Mouse (Mus musculus): ENCODE measurements around the gene Sema5b. TPM values are rescaled to one million over a fixed set of nuclear protein-coding genes. Genes with fewer than 3 reads are reported as not detected.
A peak's percentile ranks its signal among the peaks of the same experiment; 100 is the strongest.

The Sema5b gene
- total RNA-seq, 2 experiments from 2014 or later = 15.5 to 18.8 TPM

DNA sequence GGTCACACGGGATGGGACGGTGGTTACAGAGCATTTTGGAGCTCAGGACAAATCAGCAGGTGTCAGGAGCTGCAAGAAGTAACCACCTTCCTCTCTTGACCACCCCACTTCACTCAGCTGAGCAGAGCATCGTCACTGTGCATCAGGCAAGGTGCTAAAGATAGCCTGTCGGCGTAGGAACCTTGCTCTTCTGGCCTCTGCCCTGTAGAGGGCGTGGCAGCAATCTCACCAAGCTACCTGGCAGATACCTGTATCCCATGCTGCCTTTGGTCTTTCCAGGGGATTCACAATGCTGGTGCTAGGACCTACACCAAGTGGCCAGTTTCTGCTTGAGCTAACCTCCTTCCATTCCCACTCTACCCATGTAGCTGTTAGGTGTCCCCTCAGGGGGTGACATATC, 55.3 kb downstream of the Sema5b start:
- no peak for DNase-seq

DNA sequence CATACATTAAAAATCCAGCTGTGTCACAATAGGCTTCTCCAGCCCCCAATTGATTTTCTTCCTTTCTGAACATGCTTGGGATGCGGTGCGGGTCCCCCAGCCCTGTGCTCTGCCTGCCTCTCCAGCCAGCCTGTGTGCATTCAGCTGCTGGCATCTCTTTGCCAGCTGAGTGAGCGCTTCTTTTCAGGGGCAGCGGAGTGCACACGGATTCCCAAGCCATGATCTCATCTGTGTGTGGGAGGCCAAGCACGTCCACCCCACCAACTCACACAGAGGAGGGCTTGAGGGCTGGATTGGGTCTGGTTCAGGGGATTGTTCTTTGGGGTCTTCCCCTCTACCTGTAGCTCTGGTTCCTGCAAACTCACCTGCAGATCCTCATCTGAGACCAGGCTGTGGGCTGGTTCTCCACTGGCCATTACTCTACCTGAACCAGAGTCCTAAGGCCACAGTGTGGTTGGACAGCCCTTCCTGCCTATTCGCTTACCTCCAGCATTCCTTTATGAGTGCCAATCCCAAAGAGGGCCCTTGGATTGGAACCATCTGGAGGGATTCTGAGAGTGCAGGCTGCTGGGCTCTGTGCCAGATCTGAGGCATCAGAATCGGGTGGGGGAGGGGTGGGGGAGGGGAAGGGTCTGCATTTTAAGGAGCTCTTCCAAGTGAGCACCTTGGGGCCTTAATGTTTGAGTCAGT, 55.9 kb downstream of the Sema5b start:
- no peak for DNase-seq

DNA sequence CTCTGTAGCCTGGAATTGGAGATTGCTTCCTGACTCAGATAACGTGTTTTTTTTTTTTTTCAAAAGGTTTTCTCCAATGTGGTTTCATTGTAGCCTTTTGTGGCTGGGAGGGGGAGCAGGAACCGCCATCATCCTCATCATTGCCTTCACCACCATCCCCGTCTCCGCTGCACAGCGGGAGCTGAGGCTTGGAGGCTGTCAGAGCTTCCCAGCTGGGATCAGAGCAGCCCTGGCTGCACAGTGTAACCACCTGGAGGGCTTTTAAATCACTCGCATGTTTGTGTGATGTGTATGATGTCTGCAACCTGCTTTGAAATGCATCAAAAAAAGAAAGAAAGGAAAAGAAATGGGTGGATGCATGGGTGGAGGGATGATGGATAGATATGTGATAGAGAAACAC, 57.0 kb downstream of the Sema5b start:
- no peak for DNase-seq

DNA sequence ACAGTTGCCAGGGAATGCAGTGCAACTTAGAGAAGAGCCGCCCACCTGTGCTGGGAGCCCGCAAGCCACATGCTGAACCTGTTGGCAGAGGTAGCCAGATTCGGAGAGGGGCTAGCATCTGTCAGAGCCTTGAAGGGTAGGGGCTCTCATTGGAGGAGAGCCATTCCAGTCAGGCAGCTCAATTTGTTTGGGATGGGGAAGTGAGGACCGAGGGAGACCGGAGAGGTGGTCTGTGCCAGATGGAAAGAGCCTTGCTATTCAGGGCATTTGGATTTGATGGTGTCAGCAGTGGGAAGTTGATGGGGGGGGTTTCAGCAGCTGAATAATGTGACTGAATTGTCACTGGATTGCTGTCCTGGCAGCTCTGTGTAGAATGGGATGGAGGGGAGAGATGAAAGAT, 57.9 kb downstream of the Sema5b start:
- DNase-seq = no peak

DNA sequence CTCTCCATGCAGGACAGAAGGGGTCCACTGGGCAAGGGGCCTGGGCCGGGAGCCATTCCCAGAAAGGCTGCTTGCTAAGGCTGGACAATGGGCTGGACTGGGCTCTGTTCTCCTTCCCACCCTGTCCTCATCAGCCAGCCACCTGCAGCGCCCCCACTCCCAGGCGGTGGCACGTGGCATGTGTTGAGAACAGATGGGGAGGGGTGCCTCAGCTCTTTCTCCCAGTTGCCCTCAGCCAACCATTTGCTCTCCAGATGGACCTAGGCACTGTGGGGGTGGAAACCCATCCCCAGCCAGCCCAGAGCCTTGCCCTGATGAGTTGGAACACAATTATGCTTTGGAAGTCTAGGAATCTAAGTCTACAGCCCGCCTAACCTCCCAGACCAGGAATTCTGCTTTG, 59.3 kb downstream of the Sema5b start:
- no peak for DNase-seq

DNA sequence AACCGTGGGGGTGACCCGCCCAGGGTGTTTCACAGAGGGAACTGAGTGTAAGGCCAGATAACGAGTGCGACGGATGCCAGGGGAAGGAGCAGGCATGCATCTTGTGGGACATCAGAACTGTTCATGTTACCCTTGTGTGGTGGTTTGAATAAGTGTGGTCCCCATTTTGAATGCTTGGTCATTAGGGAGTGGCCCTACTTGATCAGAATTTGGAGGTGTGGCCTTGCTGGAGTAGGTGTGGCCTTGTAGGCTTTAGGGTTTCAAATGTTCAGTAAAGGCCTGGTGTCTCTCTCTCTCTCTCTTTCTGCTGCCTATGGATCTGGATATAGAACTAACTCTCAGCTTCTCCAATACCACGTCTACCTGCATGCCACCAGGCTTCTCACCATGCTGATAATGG, 60.5 kb downstream of the Sema5b start:
- DNase-seq = no peak

DNA sequence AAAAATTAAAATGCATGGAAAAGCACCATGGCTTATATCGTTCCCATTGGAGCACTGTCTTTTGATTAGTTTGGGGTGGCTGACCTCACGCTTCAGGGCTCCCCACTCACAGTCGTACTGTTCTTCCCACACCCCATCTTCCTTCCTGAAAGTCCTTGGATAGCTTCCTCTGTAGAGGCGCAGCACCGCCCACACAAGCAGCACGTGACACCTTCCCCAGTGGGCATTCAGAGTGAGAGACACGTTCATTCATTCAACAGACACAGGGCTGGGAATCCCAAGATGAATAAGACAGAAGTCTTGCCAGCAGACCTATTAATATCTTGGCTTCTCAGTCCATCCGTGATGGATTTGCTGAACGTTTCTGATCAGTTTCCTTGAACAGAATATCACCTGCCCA, 61.6 kb downstream of the Sema5b start:
- no peak for DNase-seq

DNA sequence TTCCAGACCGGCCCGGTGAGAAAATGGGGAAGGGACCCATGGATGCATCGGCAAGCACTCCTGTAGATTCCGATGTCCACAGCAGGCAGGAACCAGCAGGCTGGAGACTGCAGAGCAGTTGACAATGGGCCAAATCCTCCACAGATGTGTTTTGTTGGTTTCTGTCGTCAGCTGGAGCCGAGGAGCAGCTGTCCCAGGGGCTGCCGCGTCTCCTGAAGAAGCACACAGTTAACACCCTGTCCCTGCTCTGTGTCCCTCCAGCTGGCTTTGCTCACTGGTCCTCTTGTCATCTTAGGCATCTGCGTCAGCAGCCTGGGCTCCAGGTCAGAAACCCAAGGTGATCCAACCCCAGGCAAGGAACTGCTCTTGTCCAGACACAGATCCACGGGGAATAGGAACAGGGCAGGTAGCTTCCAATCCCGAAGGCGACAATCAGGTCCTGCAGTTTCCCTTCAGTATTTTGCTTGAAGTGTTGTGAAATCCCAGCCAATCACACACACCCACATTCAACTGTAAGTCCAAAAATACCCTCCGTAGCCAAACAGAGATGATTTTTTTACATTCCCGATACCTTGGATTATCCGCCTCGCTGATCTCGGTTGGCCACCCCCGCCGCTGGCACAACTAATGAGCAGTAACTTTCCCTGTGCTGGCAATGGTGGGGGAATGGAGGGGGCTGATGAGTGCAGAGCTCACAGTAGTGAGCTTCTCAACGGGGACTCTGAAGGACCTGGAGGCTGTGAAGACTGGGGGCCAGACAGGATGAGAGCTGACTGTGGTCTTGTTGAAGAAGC, 63.0 kb downstream of the Sema5b start:
- no peak for DNase-seq

DNA sequence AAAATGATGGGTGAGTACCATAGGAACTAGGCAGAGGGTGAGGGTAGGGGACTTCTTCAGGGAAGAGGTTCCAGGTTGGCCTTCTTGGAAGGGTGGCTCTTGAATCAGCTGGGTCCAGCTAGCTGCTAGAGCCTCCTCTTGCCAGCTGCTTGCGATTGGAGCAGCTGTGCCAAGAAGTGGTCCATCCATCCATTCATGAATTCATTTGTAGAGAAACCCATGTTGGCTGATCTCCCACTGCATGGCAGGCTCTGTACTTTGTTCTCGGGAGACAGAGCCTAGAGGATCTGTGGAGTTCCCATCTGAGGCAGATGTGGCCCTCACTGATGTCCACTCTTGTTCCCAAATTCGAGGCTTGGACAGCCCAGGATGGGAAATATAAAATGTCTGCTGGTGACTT, 66.3 kb downstream of the Sema5b start:
- no peak for DNase-seq

DNA sequence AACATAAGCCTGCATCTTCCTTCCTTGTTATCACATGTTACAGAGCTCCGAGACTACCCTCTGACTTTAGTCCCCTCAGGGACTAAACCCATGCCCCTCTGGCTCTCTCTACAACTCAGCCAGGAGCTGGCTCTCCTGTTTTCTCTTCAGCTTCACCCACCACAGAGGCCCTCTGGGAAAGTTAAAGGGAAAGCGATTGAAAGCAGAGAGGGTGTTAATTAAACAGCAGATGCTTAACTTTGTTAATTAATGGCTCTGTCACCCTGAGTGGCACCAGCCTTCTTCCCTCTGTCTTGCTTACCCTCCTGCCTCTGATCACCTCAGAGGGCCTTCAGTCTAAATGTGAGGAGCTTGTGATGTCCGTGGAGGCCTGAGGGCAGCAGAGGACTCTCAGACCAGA, 67.3 kb downstream of the Sema5b start:
- DNase-seq = no peak

DNA sequence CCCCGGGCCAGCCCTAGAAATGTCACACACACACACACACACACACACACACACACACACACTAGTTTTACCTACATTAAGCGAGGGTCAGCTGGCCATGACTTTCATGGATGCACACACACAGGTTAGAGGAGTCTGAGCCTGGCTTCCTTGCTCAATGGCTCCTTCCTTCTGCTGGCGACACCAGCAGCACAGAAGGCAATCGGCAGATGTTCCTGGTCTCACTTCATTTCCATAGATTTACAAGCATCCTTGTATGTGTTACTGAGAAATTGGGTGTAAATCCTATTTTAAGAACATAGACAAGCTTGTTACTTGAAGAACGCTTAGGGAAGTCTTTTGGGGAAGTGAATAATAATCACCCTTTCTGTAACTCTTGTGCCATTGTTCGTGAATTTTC, 68.6 kb downstream of the Sema5b start:
- no peak for DNase-seq

DNA sequence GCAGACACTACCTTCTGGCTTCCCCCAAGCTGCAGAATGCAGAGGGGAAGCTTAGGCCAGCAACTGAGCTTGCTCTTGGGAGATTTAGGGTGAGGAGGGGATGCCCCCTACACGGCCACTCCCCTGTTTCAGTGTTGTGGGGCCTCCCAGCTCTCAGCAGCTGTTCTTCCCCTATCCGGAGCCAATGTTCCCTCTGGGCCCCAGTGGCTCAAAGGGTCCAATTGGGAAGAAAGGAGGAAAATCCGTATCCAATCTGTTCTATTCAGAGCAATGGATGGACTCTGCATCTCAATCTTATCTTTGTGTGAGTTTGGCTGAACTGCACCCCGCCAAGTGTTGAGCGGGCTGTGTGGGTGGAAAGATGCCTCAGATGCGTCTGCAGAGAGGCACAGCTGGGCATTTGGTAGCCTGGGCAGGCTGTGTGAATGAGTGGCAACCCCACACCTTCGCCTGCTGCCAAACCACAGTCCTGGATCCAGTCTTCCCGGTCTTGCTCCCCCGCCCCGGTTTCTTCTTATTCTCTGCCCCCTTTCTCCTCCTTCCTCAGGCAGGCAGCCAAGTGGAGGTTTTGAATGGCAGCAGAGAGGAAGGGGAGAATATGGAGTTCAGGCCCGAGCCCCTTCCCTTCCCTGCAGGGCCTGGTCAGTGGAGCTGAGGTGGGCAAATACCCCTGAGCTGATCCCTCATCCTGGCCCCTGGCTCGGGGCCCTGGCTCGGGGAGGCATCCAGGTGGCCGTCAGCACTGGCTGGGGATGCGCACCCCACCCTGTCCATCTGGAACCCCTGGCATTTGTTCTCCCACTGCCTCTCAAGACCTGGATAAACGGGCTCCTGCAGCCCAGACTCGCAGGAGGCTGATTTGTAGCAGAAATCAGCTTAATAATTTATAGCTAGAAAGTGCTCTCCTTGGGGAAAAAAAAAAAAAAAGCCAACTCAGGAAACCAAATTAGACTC, 73.2 kb downstream of the Sema5b start:
- DNase-seq = peak; percentile 27 to 28

DNA sequence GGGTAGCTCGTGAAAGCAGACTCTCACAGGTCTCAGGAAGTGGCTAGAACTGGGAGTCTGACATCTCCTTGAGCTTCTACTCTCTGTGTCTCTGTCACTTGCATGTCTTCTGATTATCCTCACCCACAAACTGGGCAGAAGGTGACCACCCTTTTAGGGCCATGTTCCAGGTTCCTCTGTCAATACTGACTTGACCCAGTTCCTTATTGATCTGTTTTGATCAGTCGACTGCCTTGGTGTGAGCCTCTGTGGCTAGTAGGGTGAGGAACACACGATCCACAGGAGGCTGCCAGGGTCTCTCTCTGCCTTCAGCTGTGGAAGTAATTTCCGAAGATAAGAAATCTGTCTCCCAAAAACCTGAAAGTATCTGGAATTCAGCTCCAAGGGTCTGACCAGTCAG, 76.8 kb downstream of the Sema5b start:
- no peak for DNase-seq

DNA sequence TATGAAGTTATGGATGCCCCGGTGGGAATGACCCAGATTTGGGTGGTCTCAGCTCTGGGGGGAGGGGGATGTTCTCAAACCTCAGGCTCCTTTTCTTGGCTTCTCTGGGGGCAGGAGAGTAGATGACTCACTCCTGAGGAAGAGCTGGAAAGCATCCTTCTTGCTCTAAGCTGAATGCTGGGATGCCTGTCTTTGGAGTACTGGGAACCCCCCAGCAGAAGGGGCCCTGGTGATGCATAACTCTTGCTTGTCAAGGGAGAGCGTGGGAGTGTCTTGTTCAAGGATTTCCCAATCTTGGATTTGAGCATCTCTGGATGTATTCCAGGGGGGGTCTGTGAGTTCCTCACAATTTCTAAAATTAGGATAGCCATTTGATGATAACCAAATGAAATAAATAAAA, 82.1 kb downstream of the Sema5b start:
- no peak for DNase-seq

DNA sequence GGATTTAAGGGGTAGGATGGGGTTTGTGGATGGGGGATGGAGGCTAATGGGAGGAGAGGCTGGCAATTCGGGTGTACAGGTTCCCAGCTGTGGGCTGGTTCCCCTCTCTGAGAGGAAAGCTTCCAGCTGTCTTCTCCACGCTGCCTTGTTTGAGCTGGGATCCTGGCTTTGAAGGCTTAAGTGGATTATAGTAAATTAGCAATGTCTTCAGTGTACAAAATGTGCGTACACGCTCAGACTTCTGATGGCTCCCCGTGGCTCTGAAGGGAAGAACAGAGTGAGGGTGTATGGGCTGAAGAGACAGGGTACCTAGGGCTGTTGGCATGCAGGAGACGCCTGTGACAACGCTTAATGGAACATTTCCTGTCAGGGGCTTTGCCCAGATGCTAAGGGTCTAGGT, 83.0 kb downstream of the Sema5b start:
- no peak for DNase-seq

DNA sequence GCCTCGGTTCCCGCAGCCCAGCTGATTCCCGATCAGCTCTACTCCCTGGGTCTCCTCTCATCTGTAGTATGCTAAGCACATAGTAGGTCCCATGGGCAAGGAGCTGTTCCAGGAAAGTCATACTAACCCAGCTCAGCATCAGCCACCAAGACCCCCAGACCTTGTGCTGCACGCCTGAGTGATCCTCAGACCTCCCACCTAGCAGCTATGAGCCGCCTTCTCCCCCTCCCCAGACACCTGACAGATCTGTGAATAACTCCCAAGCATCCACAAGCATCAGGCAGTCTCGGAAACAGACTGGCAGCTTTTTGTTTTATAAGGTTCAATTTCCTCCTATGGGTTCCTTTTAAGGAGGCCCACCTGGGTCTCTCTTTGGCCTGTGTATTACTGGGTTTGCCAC, 83.9 kb downstream of the Sema5b start:
- no peak for DNase-seq

DNA sequence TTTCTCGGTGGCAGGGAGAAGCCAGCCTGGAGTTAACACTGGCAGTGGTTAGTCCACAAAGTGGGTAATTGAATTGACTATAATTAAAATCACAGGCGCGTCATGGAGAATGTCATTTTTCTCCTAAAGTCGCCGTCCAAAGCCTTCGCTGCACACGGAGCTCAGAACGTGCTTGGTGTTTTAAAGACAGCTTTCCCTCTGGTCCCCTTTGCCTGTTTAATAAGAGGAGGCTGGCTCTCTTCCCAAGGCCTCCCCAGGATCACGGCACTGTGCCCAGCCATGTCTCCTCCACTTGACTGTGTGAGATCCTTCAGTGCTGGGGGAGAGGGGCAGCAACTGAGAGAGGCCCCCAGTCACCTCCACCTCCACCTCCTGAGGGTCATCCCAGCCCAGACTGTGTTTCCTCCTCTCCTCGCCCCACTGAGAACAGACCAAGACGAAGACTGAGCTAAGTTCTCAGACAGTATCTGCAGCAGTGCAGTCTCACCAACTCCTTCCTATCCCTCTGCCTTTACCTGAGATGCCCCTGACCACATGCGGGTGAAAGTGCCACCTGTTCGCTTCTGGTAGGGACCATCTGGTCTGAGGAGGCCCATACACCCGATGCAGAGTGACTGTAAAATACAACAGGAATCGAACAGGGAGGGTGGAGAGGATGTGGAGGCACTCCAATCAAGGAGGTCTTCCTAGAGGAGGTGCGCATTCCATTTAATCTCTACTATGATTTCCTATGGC, 84.5 kb downstream of the Sema5b start:
- DNase-seq = peak in 1 of 2 experiments; percentile 45

DNA sequence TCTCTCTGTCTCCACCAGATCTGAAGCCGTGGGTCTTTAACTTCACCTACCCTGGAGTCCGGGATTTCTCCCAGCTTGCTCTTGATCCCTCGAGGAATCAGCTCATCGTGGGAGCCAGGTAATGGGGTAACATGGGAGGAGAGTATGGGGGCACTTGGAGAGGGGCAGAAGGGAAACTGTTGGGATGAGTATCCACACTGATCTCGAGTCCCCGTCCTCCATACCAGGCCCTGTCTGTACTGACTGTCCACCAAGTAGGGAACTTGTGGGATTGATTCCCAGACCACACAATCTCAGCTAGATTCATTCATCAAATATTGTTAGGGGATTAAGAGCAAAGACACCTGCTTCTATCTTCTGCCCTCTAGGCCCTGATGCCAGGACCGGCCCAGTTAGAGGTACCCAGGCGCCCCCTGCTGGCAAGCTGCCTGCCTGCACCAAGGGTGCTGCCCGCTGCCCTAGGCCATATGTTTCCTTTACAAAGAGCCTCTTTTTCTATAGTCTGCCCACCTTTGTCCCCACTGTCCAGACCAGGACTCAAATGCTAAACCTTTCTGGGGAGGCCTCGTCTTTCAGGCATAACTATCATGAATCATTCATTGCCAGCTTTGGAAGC, 87.2 kb downstream of the Sema5b start:
- peak; percentile 64 to 74 for DNase-seq

DNA sequence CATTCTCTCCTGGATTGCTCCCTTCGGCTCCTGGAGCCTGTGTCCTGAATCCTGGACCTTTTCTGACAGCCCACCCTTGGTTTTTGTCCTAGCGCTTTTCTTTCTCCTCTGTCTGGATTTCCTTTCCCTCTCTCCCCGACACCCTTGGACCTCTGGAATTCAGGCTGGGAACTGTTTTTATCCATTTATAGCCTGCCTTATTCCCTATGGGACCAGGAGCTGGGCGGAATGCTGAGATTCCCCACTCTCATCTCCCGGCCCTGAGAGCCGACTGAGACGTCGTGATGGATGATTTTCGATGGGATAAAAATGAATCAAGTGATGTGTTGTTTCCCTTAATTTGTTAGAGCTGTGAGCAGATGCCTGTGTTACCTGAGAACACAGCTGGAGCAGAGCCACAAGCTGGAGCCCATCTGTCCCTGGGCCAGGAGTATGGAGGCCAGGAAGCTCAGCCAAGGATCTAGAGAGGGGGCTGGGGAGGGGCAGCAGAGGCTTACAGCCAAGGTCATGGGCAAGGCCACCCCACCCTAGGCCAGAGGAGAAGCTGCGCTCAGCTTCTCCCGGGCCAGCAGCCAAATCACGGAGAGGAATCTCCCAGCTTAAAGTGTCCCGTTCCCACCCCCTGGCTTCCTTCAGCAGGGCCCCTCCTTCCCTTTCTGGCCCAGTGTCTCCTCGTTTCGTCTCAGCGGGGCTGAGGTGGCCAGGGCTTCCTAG, 89.7 kb downstream of the Sema5b start:
- no peak for DNase-seq

DNA sequence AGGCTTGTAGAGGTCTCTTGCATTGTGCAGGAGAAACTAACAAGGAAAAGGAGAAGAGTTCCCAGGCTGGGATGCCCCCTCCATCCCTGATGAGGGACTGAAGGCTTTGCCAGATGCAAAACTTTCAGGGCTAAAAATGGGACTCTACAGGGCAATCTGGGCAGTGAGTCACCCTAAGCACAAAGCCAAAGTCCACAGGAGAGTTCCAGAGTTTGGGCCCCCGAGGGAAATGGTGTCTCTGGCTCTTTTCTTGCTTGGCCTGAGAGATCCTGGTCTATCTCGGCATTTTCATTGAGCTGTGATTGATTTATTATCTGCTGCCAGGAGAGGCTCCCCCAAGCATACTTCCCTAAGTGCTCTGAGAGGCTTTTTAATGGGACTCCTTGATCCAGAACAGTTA, 92.1 kb downstream of the Sema5b start:
- no peak for DNase-seq

DNA sequence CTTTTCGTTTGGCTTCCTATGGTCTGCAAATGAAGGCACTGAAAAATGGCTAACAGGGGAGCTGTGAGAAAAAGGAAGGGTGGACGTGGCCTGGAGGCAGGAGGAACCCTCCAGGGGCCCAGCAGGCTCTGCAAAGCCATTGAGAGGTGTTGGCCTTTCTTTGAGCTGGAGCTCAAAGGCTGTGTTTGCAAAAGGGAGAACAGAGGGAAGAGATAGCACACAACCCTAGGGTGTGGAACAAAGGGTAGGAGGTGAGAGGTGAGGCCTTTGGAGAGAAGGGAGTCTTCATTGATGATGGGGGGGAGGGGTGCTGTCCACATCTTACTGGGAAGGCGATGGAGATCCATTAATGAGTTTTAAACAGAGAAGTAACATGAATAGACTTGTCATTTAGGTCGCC, 94.0 kb downstream of the Sema5b start:
- DNase-seq = no peak
